Mouse (Mus musculus): Measurements from ENCODE around the gene Serpinf2.

- TF ChIP-seq POLR2A (IDR thresholded peaks at IDR 0.05; ENCODE audit: low read depth, low read length): no peak
- no peak for TF ChIP-seq CTCF (conservative IDR thresholded peaks at IDR 0.05; ENCODE audit: insufficient read depth, insufficient read length, low read depth, low read length)
Measured at GRCm38 (mm10) chr11:75399411-75399841, 40.0 kb downstream of the Serpinf2 start.

Measured in kidney, adult 2 months (tissue).